Mouse (Mus musculus): Measurements from ENCODE around the gene Nr2f2.

The Nr2f2 gene

GRCm38 (mm10) chr7:70349981-70350670 lies 16.4 kb downstream of the Nr2f2 start:
- DNase-seq = no peak

GRCm38 (mm10) chr7:70348977-70349615 lies 17.4 kb downstream of the Nr2f2 start:
- no peak for DNase-seq

GRCm38 (mm10) chr7:70348064-70348976 lies 18.2 kb downstream of the Nr2f2 start:
- DNase-seq = no peak

DNA sequence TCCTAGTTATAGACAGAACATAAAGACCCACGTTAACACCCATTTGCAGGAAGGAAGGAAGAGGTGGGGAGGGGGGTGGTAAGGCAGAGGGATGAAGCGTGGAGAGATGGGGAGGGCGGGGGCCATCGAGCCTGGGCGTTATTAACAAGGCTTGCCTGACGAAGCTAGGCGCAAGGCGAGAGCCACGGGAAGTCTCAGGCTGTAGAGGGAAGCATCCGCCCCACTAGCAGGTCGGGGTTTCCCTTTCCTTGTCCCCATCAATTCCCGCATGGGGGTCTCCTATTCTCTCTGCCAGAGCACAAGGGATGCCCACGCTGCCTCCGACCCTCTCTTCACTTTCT lies 18.9 kb downstream of the Nr2f2 start:
- DNase-seq = no peak

GRCm38 (mm10) chr7:70346951-70347617 lies 19.5 kb downstream of the Nr2f2 start:
- no peak for DNase-seq

- DNase-seq = peak; percentile 43 to 45
These were observed 20.5 kb downstream of the Nr2f2 start for GRCm38 (mm10) chr7:70346010-70346536.

- no peak for DNase-seq
These were observed 23.1 kb downstream of the Nr2f2 start for GRCm38 (mm10) chr7:70343426-70343825.

DNA sequence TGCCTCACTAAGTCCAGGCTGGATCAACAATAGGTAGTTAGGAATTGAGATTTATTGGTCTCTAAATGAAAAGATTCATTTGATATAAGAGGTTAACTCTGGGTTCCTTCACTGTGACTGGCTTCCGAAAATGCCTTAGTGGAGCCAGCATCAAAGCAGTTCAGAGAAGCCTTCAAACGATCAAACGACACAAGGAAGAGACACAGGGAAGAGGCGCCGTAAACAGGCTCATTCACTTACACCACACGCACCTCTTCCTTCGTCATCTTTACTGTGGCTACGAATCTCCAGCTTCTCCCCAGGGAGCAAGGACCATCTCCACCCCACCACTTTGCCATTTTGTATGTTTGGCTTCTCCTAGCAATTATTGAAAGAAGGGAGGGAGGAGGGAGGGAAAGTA lies 23.8 kb downstream of the Nr2f2 start:
- no peak for DNase-seq

DNA sequence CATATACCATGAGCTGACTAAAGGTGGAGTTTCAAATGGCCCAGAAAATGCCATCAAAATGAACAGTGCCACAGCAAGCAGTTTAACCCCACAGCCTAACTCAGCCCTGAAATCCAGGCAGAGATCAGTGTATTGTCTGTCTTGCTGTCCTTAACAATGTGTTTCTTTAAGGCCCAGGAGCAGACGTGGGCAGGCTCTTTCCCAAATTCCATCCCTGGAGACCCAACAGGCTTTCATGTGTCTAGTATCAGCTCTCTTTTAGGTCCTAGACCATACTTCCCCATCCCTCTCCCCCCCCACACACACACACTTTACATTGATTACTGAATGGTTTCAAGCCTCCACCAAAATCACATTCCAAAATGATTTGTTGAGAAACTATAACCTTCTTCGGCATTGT lies 24.5 kb downstream of the Nr2f2 start:
- DNase-seq = no peak

GRCm38 (mm10) chr7:70339998-70340630 lies 26.4 kb downstream of the Nr2f2 start:
- no peak for DNase-seq

DNA sequence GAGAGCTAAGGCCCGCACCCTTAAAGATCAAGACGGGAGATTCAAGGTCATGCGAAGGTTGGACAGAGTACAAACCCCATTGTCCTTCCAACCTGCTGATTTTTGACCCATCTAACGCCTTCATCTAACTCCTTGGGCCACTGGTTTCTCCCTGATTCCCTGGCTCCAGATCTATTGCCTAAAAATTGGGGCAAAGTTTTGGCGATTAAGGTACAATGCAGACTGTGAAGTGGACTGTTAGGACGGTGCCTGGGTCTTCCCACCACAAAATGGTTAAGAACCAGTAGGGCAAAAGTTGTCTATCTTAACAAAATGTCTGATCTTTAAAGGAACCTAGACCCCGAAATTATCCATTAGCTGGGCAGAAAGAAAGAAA lies 28.3 kb downstream of the Nr2f2 start:
- no peak for DNase-seq

DNA sequence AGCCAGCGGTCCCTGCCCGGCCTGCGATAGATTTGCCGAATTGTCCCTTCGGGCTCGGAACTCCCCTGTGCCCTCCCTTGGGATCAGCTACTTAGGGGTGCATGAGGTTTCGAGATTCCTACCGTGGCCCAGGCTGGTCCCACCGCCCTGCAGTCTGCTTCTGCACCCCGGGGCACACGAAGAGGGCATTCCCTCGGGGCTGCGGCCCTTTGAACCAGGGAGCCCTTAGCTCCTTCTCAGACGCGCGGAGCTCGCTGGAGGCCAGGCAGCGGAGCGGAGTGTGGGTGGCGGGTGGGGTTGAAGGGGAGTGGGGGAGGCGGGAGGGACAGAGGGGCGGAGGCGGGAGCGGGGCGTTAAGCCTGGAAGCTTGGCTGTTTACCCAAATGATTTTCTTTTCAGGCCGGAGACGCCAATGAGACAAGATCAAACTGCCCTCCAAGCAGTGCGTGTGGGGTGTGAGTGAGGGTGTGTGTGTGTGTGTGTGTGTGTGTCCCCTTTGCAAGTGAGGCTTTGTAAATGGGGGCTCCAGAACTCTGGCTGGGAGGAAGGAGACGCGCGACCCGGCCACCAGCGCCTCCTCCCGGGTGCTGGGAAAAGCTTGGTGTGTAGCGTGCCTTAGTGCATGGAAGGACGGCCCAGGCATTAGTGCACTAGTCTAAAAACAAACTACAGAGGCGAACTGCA lies 28.8 kb downstream of the Nr2f2 start:
- DNase-seq = no peak

DNA sequence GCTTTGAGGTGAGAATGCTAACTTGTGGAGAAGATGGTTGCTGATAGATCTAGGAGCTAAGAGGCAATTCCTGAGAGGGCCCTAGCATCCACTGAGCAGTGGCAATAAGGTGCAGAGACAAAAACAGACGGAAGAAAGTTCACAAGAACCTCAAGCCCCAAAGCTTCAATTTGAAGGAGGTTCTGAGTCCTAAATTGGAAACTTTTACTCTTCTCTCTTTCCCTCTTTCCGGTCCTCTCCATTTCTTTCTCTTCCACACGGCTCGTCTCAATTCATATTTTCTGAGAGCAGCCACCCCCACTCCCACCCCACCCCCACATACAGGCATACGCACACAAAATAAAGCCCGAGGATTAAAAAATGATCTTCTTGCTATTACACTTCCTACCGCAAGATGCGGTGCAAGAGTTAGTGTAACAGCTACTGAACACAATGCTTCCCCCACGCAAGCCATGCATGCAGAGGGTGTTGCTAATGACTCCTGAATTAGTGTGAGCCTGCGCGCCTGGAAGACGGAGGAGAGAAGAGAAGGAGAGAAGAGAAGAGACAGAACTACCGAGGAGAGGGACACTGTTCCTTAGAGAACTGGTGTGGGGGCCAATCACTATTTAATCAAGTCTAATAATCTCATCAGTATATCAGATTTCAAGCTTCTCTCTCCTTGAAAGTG lies 29.8 kb downstream of the Nr2f2 start:
- no peak for DNase-seq

- DNase-seq = no peak
These were observed 30.4 kb downstream of the Nr2f2 start for GRCm38 (mm10) chr7:70336126-70336525.

DNA sequence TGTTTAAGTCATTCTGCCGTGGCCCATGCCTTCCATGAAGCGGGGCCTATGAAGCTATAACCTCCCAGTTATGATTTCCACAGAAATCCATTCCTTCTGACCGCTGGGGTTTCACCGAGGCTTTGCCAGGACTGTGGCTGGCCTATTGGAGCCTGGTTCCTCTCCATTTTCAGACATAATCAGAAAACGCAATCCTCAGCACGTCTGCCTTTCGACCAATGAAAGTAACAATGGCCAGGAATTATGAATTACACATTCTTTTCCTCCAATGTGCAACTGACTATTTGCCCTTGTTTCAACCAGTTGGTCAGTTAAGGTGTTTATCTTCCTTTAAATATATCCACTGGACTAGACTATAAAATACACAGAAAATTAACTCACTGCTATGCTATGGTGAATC lies 31.1 kb downstream of the Nr2f2 start:
- DNase-seq = no peak

- peak; percentile 43 to 69 for DNase-seq
These were observed 31.7 kb downstream of the Nr2f2 start for GRCm38 (mm10) chr7:70334836-70335235.

GRCm38 (mm10) chr7:70333851-70334250 lies 32.7 kb downstream of the Nr2f2 start:
- DNase-seq = no peak

DNA sequence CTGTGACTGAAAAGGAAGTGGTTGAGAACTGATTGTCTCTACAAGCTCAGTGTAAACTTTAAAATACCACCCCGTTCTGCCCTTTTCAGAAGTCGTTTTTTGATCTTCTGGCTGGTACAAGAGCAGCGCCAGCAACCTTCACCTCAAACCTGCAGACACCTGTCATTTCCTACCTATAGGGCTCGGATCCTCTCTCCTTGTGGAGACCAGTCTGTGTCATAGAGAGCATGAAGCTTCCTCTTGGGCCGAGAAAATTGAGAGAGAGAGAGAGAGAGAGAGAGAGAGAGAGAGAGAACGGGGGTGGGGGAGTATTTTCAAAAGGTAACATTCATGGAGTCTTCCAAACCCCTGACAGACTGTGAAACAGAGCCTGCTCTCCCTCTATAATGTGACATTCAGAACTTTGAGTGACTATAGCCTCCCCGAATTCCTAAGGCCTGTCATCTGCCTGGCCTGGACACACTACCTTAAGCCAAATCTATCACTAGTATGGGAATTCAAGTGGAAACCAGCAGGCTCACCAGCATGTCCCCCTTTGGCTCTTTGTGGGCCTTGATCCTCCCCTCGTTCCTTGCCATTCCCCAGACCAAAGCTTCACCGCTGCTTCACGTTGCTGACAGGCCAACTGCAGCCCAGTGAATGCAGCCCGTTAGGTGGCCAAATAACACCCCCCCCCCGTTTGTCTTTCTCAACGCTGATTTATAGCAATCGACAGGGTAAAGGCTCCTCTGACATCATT lies 33.4 kb downstream of the Nr2f2 start:
- no peak for DNase-seq

GRCm38 (mm10) chr7:70332064-70332850 lies 34.3 kb downstream of the Nr2f2 start:
- DNase-seq = no peak

All from cerebellum, adult 18-20 months (tissue).